Mouse (Mus musculus): ENCODE measurements at regions not wholly inside any gene's neighbourhood (a gene's known extent, or its start where the extent isn't known, plus 50 kb on each side); places are given as distances from the start of the nearest gene placed in this dataset.

GRCm38 (mm10) chr3:37915673-37916072 is 191.4 kb upstream of the Gm5148 start:
- no peaks in the 10 kb centered on the region for H3K36me3 ChIP-seq (replicated peaks; ENCODE audit: control insufficient read depth, insufficient read depth)
- no peak overlapping the region for H3K9ac ChIP-seq
- H3K9me3 ChIP-seq (ENCODE audit: control insufficient read depth, low read length): no peaks in the 10 kb centered on the region
- H3K4me3 ChIP-seq (replicated peaks; ENCODE audit: low read length): no peak overlapping the region
- no peak overlapping the region for H3K27ac ChIP-seq
- H3K4me2 ChIP-seq (replicated peaks): no peak overlapping the region
- H3K27me3 ChIP-seq (ENCODE audit: control insufficient read depth, insufficient read depth, low read length): peaks cover 17% of the 10 kb centered on the region; the same call in 1 of the 2 replicates
- DNase-seq (ENCODE audit: low spot score) (no peak), ATAC-seq (ENCODE audit: low FRiP score) (no peak)
- peaks cover 6% of the 10 kb centered on the region for H3K4me1 ChIP-seq (replicated peaks; ENCODE audit: control insufficient read depth, insufficient read depth, low read length)
- WGBS: 62% methylated on average over 2 of the region's 2 CpGs

- DNase-seq (ENCODE audit: low spot score) (no peak), ATAC-seq (ENCODE audit: low FRiP score) (no peak)
- WGBS: 96% methylated on average over 2 of the region's 2 CpGs
- Histone ChIP-seq H3K27me3 (ENCODE audit: control insufficient read depth, insufficient read depth, low read length) (peaks cover 17% of the 10 kb centered on the region; the same call in 1 of the 2 replicates), H3K9ac (no peak overlapping the region), H3K4me3 (replicated peaks; ENCODE audit: low read length) (no peak overlapping the region), H3K36me3 (replicated peaks; ENCODE audit: control insufficient read depth, insufficient read depth) (no peaks in the 10 kb centered on the region), H3K4me2 (replicated peaks) (no peak overlapping the region), H3K4me1 (replicated peaks; ENCODE audit: control insufficient read depth, insufficient read depth, low read length) (peaks cover 6% of the 10 kb centered on the region), H3K9me3 (ENCODE audit: control insufficient read depth, low read length) (no peaks in the 10 kb centered on the region), H3K27ac (no peak overlapping the region)
Observed at GRCm38 (mm10) chr3:37914136-37914535, 189.8 kb upstream of the Gm5148 start.

- no peak overlapping the region for H3K4me2 ChIP-seq (replicated peaks)
- H3K9me3 ChIP-seq (ENCODE audit: control insufficient read depth, low read length): no peaks in the 10 kb centered on the region
- no peaks in the 10 kb centered on the region for H3K36me3 ChIP-seq (replicated peaks; ENCODE audit: control insufficient read depth, insufficient read depth)
- DNase-seq (ENCODE audit: low spot score) (no peak), ATAC-seq (ENCODE audit: low FRiP score) (no peak)
- no peak overlapping the region for H3K9ac ChIP-seq
- H3K27me3 ChIP-seq (ENCODE audit: control insufficient read depth, insufficient read depth, low read length): peaks cover 3% of the 10 kb centered on the region; the same call in 1 of the 2 replicates
- H3K4me3 ChIP-seq (replicated peaks; ENCODE audit: low read length): no peak overlapping the region
- WGBS: 94% methylated on average over 4 of the region's 4 CpGs
- H3K27ac ChIP-seq: no peak overlapping the region
- peaks cover 10% of the 10 kb centered on the region; the same call in 1 of the 2 replicates for H3K4me1 ChIP-seq (replicated peaks; ENCODE audit: control insufficient read depth, insufficient read depth, low read length)
Observed at GRCm38 (mm10) chr3:37909821-37910220, 185.5 kb upstream of the Gm5148 start.

GRCm38 (mm10) chr3:37909008-37909407 is 184.7 kb upstream of the Gm5148 start:
- H3K27me3 ChIP-seq (ENCODE audit: control insufficient read depth, insufficient read depth, low read length): no peaks in the 10 kb centered on the region
- H3K36me3 ChIP-seq (replicated peaks; ENCODE audit: control insufficient read depth, insufficient read depth): no peaks in the 10 kb centered on the region
- no peak overlapping the region for H3K27ac ChIP-seq
- H3K4me2 ChIP-seq (replicated peaks): no peak overlapping the region
- DNase-seq (ENCODE audit: low spot score) (no peak), ATAC-seq (ENCODE audit: low FRiP score) (no peak)
- H3K9me3 ChIP-seq (ENCODE audit: control insufficient read depth, low read length): no peaks in the 10 kb centered on the region
- H3K9ac ChIP-seq: no peak overlapping the region
- H3K4me1 ChIP-seq (replicated peaks; ENCODE audit: control insufficient read depth, insufficient read depth, low read length): peaks cover 10% of the 10 kb centered on the region; the same call in 1 of the 2 replicates
- WGBS: 90% methylated on average over 2 of the region's 2 CpGs
- H3K4me3 ChIP-seq (replicated peaks; ENCODE audit: low read length): no peak overlapping the region

GRCm38 (mm10) chr3:37908456-37908855 is 184.2 kb upstream of the Gm5148 start:
- Histone ChIP-seq H3K27me3 (ENCODE audit: control insufficient read depth, insufficient read depth, low read length) (no peaks in the 10 kb centered on the region), H3K4me2 (replicated peaks) (no peak overlapping the region), H3K4me3 (replicated peaks; ENCODE audit: low read length) (no peak overlapping the region), H3K36me3 (replicated peaks; ENCODE audit: control insufficient read depth, insufficient read depth) (no peaks in the 10 kb centered on the region), H3K9me3 (ENCODE audit: control insufficient read depth, low read length) (no peaks in the 10 kb centered on the region), H3K9ac (no peak overlapping the region), H3K27ac (no peak overlapping the region), H3K4me1 (replicated peaks; ENCODE audit: control insufficient read depth, insufficient read depth, low read length) (peaks cover 10% of the 10 kb centered on the region; the same call in 1 of the 2 replicates)
- WGBS: 42% methylated on average over 6 of the region's 6 CpGs
- ATAC-seq (ENCODE audit: low FRiP score): no peak
- no peak for DNase-seq (ENCODE audit: low spot score)

GRCm38 (mm10) chr3:37907432-37908088 is 183.3 kb upstream of the Gm5148 start:
- Histone ChIP-seq H3K9ac (no peak overlapping the region), H3K4me1 (replicated peaks; ENCODE audit: control insufficient read depth, insufficient read depth, low read length) (peaks cover 10% of the 10 kb centered on the region; the same call in 1 of the 2 replicates), H3K4me2 (replicated peaks) (no peak overlapping the region), H3K4me3 (replicated peaks; ENCODE audit: low read length) (no peak overlapping the region), H3K9me3 (ENCODE audit: control insufficient read depth, low read length) (no peaks in the 10 kb centered on the region), H3K27me3 (ENCODE audit: control insufficient read depth, insufficient read depth, low read length) (peaks cover 3% of the 10 kb centered on the region; the same call in 1 of the 2 replicates), H3K36me3 (replicated peaks; ENCODE audit: control insufficient read depth, insufficient read depth) (no peaks in the 10 kb centered on the region), H3K27ac (no peak overlapping the region)
- ATAC-seq (ENCODE audit: low FRiP score) (peak; percentile 31; the same call in 1 of the 2 replicates), DNase-seq (ENCODE audit: low spot score) (no peak)
- 33% methylated on average over 14 of the region's 14 CpGs for WGBS

GRCm38 (mm10) chr3:37906806-37907251 is 182.5 kb upstream of the Gm5148 start:
- Histone ChIP-seq H3K9me3 (ENCODE audit: control insufficient read depth, low read length) (no peaks in the 10 kb centered on the region), H3K27me3 (ENCODE audit: control insufficient read depth, insufficient read depth, low read length) (peaks cover 3% of the 10 kb centered on the region; the same call in 1 of the 2 replicates), H3K4me1 (replicated peaks; ENCODE audit: control insufficient read depth, insufficient read depth, low read length) (peaks cover 10% of the 10 kb centered on the region; the same call in 1 of the 2 replicates), H3K27ac (0 out of 2 replicates have a peak overlapping the region, but pooled peaks have one; percentile 26), H3K4me2 (replicated peaks) (no peak overlapping the region), H3K36me3 (replicated peaks; ENCODE audit: control insufficient read depth, insufficient read depth) (no peaks in the 10 kb centered on the region), H3K4me3 (replicated peaks; ENCODE audit: low read length) (no peak overlapping the region), H3K9ac (no peak overlapping the region)
- DNase-seq (ENCODE audit: low spot score) (no peak), ATAC-seq (ENCODE audit: low FRiP score) (peak; percentile 46; the same call in 1 of the 2 replicates)
- 18% methylated on average over 5 of the region's 5 CpGs for WGBS

- Histone ChIP-seq H3K9me3 (ENCODE audit: control insufficient read depth, low read length) (no peaks in the 10 kb centered on the region), H3K27ac (no peak overlapping the region), H3K4me3 (replicated peaks; ENCODE audit: low read length) (no peak overlapping the region), H3K4me2 (replicated peaks) (no peak overlapping the region), H3K36me3 (replicated peaks; ENCODE audit: control insufficient read depth, insufficient read depth) (no peaks in the 10 kb centered on the region), H3K27me3 (ENCODE audit: control insufficient read depth, insufficient read depth, low read length) (peaks cover 3% of the 10 kb centered on the region; the same call in 1 of the 2 replicates), H3K4me1 (replicated peaks; ENCODE audit: control insufficient read depth, insufficient read depth, low read length) (peaks cover 10% of the 10 kb centered on the region; the same call in 1 of the 2 replicates), H3K9ac (no peak overlapping the region)
- ATAC-seq (ENCODE audit: low FRiP score) (no peak), DNase-seq (ENCODE audit: low spot score) (no peak)
- WGBS: 86% methylated on average over 3 of the region's 3 CpGs
Observed at GRCm38 (mm10) chr3:37904188-37904587, 179.9 kb upstream of the Gm5148 start.

- no peaks in the 10 kb centered on the region for H3K9me3 ChIP-seq (ENCODE audit: control insufficient read depth, low read length)
- no peak for ATAC-seq (ENCODE audit: low FRiP score)
Observed at GRCm38 (mm10) chr3:37903482-37903881, 179.2 kb upstream of the Gm5148 start.

More at GRCm38 (mm10) chr3:37903482-37903881, 179.2 kb upstream of the Gm5148 start:
- Histone ChIP-seq H3K36me3 (replicated peaks; ENCODE audit: control insufficient read depth, insufficient read depth) (no peaks in the 10 kb centered on the region), H3K27me3 (ENCODE audit: control insufficient read depth, insufficient read depth, low read length) (peaks cover 3% of the 10 kb centered on the region; the same call in 1 of the 2 replicates), H3K4me3 (replicated peaks; ENCODE audit: low read length) (no peak overlapping the region), H3K4me1 (replicated peaks; ENCODE audit: control insufficient read depth, insufficient read depth, low read length) (peaks cover 10% of the 10 kb centered on the region; the same call in 1 of the 2 replicates), H3K4me2 (replicated peaks) (no peak overlapping the region), H3K9ac (no peak overlapping the region), H3K27ac (no peak overlapping the region)
- DNase-seq (ENCODE audit: low spot score): no peak
- 82% methylated on average over 3 of the region's 3 CpGs for WGBS

All from hindbrain, embryonic 14.5 days (tissue).